Mouse (Mus musculus): Measurements from ENCODE around the gene Cept1.
"Not testable (repeated sequence)": the region's sequence is repeated elsewhere in the genome, so short reads cannot be mapped to it uniquely, and the experiment has no call there.

The Cept1 gene

GRCm38 (mm10) chr3:106547171-106547923, at the start of gene Cept1, which contains the start of gene Dram2:
Gene Cept1, minus strand, starts transcription at chr3:106547802.
Gene Dram2, plus strand, starts transcription at chr3:106547798.
- DNase-seq: peak; percentile 95

- DNase-seq: not testable (repeated sequence)
Observed at GRCm38 (mm10) chr3:106593631-106594030, 46.0 kb upstream of the Cept1 start.

- DNase-seq: no peak
Observed at GRCm38 (mm10) chr3:106579296-106579695, 31.7 kb upstream of the Cept1 start.

- DNase-seq: no peak
Observed at GRCm38 (mm10) chr3:106573191-106573590, 25.6 kb upstream of the Cept1 start.

GRCm38 (mm10) chr3:106565876-106566275, 18.3 kb upstream of the Cept1 start:
- no peak for DNase-seq

GRCm38 (mm10) chr3:106558271-106558670, 10.7 kb upstream of the Cept1 start:
- DNase-seq: no peak

- DNase-seq: no peak
Observed at GRCm38 (mm10) chr3:106555743-106556250, 8.2 kb upstream of the Cept1 start.

- no peak for DNase-seq
Observed at GRCm38 (mm10) chr3:106553411-106553810, 5.8 kb upstream of the Cept1 start.

- DNase-seq: no peak
Observed at GRCm38 (mm10) chr3:106548971-106549370, 1.4 kb upstream of the Cept1 start.

GRCm38 (mm10) chr3:106547924-106548539, 430 bp upstream of the Cept1 start:
- no peak for DNase-seq

- no peak for DNase-seq
Observed at GRCm38 (mm10) chr3:106544721-106545316, 2.8 kb downstream of the Cept1 start.

GRCm38 (mm10) chr3:106533277-106533676, 14.3 kb downstream of the Cept1 start:
- no peak for DNase-seq

GRCm38 (mm10) chr3:106528032-106528431, 19.6 kb downstream of the Cept1 start:
- DNase-seq: no peak

GRCm38 (mm10) chr3:106526411-106526810, 21.2 kb downstream of the Cept1 start:
- no peak for DNase-seq

- no peak for DNase-seq
Observed at GRCm38 (mm10) chr3:106522730-106523129, 24.9 kb downstream of the Cept1 start.

GRCm38 (mm10) chr3:106515016-106515415, 32.6 kb downstream of the Cept1 start:
- no peak for DNase-seq

- no peak for DNase-seq
Observed at GRCm38 (mm10) chr3:106510669-106511068, 36.9 kb downstream of the Cept1 start.

GRCm38 (mm10) chr3:106502892-106503291, 44.7 kb downstream of the Cept1 start:
- no peak for DNase-seq

- no peak for DNase-seq
Observed at GRCm38 (mm10) chr3:106500510-106500909, 47.1 kb downstream of the Cept1 start.

GRCm38 (mm10) chr3:106496996-106497395, 50.6 kb downstream of the Cept1 start:
- DNase-seq: no peak

GRCm38 (mm10) chr3:106496045-106496721, 51.4 kb downstream of the Cept1 start:
- DNase-seq: no peak

- DNase-seq: no peak
Observed at GRCm38 (mm10) chr3:106495346-106496044, 52.1 kb downstream of the Cept1 start.

Measured in thymus, postnatal 14 days (tissue).